Mouse (Mus musculus): ENCODE data around the gene Cmtr2. TPM values are rescaled to one million over a fixed set of nuclear protein-coding genes. Genes with fewer than 3 reads are reported as not detected.

Cmtr2 gene
- total RNA-seq (2017) = 13.8 and 13.9 TPM in 2 replicates

- ATAC-seq (replicated peaks in 1 of 2; ENCODE audit: insufficient read depth in 1 of 2, low FRiP score in 2 of 2, low TSS enrichment in 1 of 2, low read depth in 1 of 2, poor library complexity in 2 of 2, severe bottlenecking in 2 of 2) = no peak
Measured at GRCm38 (mm10) chr8:110215365-110215764, at the start of gene Cmtr2. TSS of gene Cmtr2 (plus strand) at chr8:110215665.

DNA sequence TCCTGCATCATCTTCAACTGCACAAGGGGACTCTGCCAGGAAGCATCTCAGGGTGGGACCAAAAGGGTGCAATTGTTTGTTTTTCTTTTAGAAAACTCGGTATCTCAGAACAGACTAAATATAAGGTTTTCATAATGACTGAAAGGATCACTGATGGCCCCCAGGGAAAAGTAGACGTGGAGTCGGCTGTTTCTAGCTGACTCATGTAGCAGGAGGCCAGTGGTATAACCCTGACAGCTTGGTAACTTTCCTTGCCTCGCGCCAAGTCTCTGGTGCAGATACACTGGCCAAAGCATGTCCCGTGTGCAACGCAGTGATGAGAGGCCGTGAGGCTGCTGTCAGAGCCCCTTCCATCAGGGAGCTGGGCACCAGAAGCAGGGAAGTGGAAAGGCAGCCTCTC lies 49.2 kb upstream of the Cmtr2 start:
- no peak for ATAC-seq (replicated peaks in 1 of 2; ENCODE audit: insufficient read depth in 1 of 2, low FRiP score in 2 of 2, low TSS enrichment in 1 of 2, low read depth in 1 of 2, poor library complexity in 2 of 2, severe bottlenecking in 2 of 2)

DNA sequence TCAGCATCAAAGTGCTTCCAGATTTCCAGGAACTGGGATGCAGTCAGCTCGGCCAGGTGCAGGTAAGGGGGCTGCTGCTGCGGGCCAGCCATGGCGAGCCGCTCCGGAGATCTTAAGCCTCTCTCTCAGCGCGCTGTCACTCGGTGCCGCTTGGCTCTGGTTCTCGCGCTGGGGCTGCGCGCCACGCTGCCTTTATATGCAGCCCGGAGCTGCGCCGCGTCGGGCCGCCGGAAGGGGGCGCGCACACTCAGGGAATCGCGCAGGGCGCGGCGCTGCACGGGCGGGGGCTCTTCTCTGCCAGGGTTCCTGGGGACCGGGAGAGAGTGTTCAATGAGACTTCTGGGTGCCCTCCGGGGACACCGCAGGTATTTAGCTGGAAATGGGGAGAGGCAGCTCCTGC lies 47.4 kb upstream of the Cmtr2 start, which contains the start of gene Calb2:
TSS of gene Calb2 (minus strand) at position 165 of the 400 bp plus-strand sequence.
- ATAC-seq (replicated peaks in 1 of 2; ENCODE audit: insufficient read depth in 1 of 2, low FRiP score in 2 of 2, low TSS enrichment in 1 of 2, low read depth in 1 of 2, poor library complexity in 2 of 2, severe bottlenecking in 2 of 2) = peak in 1 of 2 experiments; percentile 56; a peak in 1 of 4 replicates

GRCm38 (mm10) chr8:110172161-110172560 lies 43.3 kb upstream of the Cmtr2 start:
- ATAC-seq (replicated peaks in 1 of 2; ENCODE audit: insufficient read depth in 1 of 2, low FRiP score in 2 of 2, low TSS enrichment in 1 of 2, low read depth in 1 of 2, poor library complexity in 2 of 2, severe bottlenecking in 2 of 2) = no peak

DNA sequence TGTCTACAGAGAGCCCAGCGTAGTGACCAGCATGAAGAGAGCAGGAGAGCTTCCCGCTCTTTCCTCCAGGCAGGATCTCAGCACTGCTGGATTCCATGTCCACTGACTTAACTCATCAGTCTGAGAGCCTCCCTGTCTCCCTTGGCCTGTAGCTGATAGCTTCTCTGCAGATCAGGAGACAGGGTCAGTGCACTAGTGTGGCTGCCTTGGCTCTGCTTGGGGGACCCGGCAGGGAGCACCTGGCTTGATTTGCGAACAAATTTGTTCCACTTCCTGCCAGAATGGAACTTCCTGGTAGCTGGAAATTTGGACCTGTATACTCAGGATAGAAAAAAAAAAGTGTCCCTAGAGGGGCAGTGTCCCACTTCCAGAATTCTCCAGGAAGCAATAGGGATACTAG lies 40.6 kb upstream of the Cmtr2 start:
- no peak for ATAC-seq (replicated peaks in 1 of 2; ENCODE audit: insufficient read depth in 1 of 2, low FRiP score in 2 of 2, low TSS enrichment in 1 of 2, low read depth in 1 of 2, poor library complexity in 2 of 2, severe bottlenecking in 2 of 2)

DNA sequence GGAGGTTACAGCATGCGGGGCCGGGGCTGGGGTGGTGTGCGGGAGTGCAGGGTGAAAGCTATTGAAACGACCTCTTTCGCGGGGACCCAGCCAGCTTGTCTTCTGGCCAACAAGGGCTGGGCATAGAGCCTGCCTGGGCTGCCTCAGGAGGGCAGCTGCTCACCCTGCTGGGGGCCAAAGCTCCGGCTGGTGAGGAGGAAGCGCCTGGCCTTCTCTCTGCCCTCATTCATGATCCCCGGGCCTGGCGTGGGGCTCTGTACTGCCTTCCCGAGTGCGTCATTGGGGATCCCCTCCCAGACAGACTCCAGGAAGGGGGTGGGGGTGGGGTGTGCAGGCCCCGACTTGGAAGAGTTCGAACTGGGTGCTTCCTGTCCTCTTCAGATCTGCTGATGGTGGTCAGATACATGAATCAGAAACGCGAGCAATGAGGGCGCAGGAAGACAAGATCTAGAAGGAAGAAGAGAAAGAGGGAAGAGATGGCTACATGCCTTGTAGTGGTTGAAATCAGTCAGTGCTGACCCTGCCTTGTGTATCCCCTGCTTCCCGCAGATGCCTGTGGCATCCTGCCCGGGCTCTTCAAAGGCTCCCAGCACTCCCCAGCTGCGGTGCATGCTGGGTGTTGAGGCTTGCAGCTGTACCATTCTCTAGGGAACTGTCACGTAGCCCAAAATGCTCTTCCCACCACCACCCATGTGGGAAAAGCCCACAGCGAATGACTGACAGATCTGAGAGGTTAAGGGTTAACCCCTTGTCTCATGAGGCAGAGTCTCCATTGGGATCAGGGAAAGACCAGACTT lies 37.9 kb upstream of the Cmtr2 start:
- no peak for ATAC-seq (replicated peaks in 1 of 2; ENCODE audit: insufficient read depth in 1 of 2, low FRiP score in 2 of 2, low TSS enrichment in 1 of 2, low read depth in 1 of 2, poor library complexity in 2 of 2, severe bottlenecking in 2 of 2)

DNA sequence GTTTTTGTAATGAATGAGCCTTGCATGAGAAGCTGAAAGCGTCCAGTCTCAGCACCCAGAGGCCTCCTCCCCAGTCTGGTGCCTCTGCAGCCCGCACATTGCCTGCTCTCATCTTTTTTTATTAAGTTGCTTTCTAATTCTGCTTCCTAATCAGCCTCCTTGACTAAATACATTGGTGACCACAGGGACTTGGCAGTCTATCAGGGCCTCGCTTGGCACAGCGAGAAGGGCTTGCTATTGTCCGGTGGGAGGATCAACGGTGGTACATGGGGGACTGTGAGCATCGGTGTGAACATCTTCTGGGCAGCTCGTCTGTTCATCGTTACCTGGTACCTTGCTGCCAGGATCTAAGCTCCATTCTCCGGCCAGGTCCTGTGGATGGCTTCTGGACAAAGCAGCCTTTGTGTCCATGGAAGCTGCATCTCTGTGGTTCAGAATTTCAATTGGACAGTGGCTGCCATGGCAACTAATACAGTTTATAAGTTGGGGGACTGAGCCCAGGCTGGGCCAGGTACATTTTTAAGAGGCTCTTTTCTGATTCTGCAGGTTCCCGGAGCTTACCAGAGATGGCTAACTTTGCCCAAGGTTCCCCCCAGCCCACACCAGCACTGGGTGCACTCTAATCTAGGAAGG lies 32.6 kb upstream of the Cmtr2 start:
- no peak for ATAC-seq (replicated peaks in 1 of 2; ENCODE audit: insufficient read depth in 1 of 2, low FRiP score in 2 of 2, low TSS enrichment in 1 of 2, low read depth in 1 of 2, poor library complexity in 2 of 2, severe bottlenecking in 2 of 2)

DNA sequence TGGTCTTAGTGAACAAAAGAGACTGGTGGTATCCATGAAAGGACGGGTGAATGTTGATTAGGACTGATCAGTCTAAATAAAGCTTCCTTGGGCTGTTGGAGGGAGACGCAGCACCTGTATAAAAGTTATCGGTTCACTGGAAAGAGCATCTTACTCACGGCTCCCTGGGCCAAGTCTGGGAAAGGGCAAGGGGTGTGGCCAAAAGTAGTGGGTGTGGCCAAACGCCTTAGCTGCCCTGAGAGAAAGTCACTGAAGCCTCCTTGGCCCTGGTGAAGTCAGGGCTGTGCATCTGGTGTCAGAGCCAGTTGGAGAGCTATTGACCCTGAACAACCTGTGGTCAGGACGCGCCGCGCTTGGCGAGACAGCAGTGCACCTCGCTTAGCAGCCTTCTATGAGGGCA lies 31.7 kb upstream of the Cmtr2 start:
- ATAC-seq (replicated peaks in 1 of 2; ENCODE audit: insufficient read depth in 1 of 2, low FRiP score in 2 of 2, low TSS enrichment in 1 of 2, low read depth in 1 of 2, poor library complexity in 2 of 2, severe bottlenecking in 2 of 2) = no peak

DNA sequence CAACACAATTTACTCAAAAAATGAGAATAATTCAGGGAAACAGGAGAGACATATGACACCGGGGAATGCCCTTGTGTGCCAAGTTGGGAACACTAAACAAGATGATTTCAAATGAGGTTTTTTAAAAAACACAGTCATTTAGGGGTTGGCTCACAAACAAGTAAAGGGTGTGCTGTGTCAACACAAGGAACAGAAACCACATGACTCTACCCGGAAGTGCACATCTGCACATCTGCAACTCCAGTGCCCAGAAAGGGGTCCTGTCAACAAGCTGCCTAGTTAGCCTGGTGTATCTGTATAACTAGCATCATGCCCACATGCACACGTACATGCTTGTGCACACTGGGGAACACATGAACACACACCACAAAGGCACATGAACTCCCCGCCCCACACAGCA lies 29.9 kb upstream of the Cmtr2 start:
- ATAC-seq (replicated peaks in 1 of 2; ENCODE audit: insufficient read depth in 1 of 2, low FRiP score in 2 of 2, low TSS enrichment in 1 of 2, low read depth in 1 of 2, poor library complexity in 2 of 2, severe bottlenecking in 2 of 2) = no peak

- no peak for ATAC-seq (replicated peaks in 1 of 2; ENCODE audit: insufficient read depth in 1 of 2, low FRiP score in 2 of 2, low TSS enrichment in 1 of 2, low read depth in 1 of 2, poor library complexity in 2 of 2, severe bottlenecking in 2 of 2)
Measured at GRCm38 (mm10) chr8:110188961-110189750, 26.3 kb upstream of the Cmtr2 start.

DNA sequence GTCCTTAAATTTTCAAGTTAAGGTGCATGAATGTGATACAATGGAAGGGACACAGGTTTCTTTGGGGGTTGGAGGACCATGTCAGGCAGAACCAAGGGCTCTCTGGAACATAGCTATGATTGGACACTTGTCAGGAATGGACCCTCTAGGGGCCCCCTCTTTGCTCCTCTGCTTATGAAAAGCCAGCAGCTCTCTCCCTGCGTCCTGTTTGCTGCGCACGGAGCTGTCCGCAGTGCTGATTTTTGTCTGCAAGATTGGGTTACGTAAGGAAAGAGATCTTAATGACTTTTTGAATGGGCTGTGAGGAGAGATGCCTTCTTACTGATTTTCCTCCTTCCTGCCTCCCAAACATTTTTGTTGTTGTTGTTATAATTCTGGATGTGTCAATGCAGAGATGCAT lies 18.8 kb upstream of the Cmtr2 start:
- peak in 1 of 2 experiments; percentile 48; a peak in 1 of 4 replicates for ATAC-seq (replicated peaks in 1 of 2; ENCODE audit: insufficient read depth in 1 of 2, low FRiP score in 2 of 2, low TSS enrichment in 1 of 2, low read depth in 1 of 2, poor library complexity in 2 of 2, severe bottlenecking in 2 of 2)

DNA sequence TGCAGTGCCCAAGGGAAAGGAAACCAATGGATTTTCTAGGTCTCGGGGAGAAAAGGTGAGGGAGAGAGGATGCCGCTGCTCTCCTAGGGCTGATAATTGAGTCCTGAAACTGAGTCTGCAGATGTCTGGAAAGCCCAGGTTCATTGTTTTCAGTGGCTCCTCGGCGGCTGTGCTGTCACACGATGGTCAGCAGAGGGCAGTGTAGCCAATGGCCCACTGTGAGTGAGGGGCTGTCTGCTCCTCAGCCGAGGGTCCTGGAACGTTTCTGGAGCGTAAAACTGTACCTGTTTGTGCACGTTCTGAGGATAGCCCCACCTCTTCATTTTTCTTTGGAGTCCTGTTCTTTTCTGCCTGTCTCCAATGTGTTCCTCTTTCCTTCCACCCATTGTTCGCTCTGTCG lies 13.7 kb upstream of the Cmtr2 start:
- no peak for ATAC-seq (replicated peaks in 1 of 2; ENCODE audit: insufficient read depth in 1 of 2, low FRiP score in 2 of 2, low TSS enrichment in 1 of 2, low read depth in 1 of 2, poor library complexity in 2 of 2, severe bottlenecking in 2 of 2)

DNA sequence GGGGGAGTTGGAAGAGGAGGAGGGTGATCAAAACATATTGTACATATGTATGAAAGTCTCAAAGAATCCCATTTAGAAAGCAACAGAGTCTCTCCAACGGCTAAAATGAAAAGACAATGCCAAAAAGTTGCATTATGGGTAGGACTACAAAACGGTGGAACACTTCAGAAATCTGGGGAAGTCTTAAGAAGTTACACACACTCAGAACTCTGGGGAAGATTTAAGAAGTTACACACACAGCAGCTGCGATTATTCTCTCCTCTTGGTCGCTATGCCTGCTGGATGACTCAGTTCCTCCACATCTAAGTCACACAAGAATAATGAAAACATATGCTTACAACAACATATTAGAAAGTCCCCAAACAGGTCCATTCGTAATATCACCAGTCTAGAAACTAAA lies 788 bp downstream of the Cmtr2 start:
- ATAC-seq (replicated peaks in 1 of 2; ENCODE audit: insufficient read depth in 1 of 2, low FRiP score in 2 of 2, low TSS enrichment in 1 of 2, low read depth in 1 of 2, poor library complexity in 2 of 2, severe bottlenecking in 2 of 2) = no peak

DNA sequence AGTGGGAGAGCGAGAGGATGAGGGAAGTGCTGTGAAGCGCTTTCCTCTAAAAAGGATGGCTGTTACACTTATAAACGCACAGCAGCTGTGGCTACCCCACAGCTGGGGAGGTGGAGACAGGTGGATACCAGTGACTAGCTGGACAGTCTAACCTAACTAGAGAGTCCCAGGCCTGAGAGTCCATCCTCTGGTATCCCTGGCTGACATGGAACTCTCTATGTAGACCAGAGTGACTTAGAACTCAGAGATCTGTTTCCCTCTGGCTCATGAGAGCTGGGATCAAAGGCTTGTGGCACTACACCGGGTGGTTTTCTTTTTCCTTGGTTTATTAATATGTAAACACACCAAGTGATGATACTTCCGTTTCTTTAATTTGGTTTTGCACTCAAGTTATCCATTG lies 1.7 kb downstream of the Cmtr2 start:
- 0 out of 4 replicates have a peak, but pooled peaks of 1 of the 2 experiments have one; percentile 1 for ATAC-seq (replicated peaks in 1 of 2; ENCODE audit: insufficient read depth in 1 of 2, low FRiP score in 2 of 2, low TSS enrichment in 1 of 2, low read depth in 1 of 2, poor library complexity in 2 of 2, severe bottlenecking in 2 of 2)

GRCm38 (mm10) chr8:110217681-110218131 lies 2.2 kb downstream of the Cmtr2 start:
- peak; percentile 99 for ATAC-seq (replicated peaks in 1 of 2; ENCODE audit: insufficient read depth in 1 of 2, low FRiP score in 2 of 2, low TSS enrichment in 1 of 2, low read depth in 1 of 2, poor library complexity in 2 of 2, severe bottlenecking in 2 of 2)

GRCm38 (mm10) chr8:110218511-110218910 lies 3.0 kb downstream of the Cmtr2 start:
- no peak for ATAC-seq (replicated peaks in 1 of 2; ENCODE audit: insufficient read depth in 1 of 2, low FRiP score in 2 of 2, low TSS enrichment in 1 of 2, low read depth in 1 of 2, poor library complexity in 2 of 2, severe bottlenecking in 2 of 2)

DNA sequence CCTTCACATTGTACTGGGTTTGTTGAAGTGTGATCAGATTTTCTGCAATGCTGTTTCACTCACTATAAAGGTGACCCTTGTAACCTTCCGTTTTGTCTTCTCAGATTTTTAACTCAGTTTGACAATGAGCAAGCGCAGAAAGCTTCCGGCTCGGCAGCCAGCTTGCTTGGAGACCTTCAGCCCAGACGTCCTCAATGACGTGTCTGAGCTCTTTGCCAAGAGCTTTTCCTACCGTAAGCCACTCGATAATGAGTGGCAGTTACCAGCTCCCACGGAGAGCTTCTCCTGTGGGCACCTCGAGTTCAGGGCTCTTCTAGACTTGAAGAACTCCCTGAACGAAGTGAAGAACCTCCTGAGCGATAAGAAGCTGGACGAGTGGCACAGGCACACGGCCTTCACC lies 5.5 kb downstream of the Cmtr2 start:
- no peak for ATAC-seq (replicated peaks in 1 of 2; ENCODE audit: insufficient read depth in 1 of 2, low FRiP score in 2 of 2, low TSS enrichment in 1 of 2, low read depth in 1 of 2, poor library complexity in 2 of 2, severe bottlenecking in 2 of 2)

DNA sequence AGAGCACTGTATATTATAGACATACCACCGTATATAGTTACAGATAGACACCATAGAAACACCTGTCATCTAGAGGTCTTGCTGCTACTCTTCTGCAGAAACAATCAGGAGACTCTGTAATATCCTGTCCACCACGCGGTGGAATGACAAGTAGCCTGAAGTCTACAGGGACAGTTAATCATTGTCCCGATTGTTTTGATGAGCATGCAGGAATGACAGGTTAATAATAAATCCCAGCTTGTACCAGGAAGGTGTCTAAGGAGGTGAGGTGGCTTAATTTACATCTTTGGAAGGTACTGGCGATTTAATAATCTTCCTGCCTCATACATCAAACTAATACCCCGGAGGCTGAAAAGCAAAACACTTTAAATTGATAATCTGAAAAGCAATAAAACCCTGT lies 15.3 kb downstream of the Cmtr2 start:
- ATAC-seq (replicated peaks in 1 of 2; ENCODE audit: insufficient read depth in 1 of 2, low FRiP score in 2 of 2, low TSS enrichment in 1 of 2, low read depth in 1 of 2, poor library complexity in 2 of 2, severe bottlenecking in 2 of 2) = no peak

Data from hematopoietic stem cell, adult 5-6 weeks (primary cell).